Mouse (Mus musculus) embryonic facial prominence, embryonic 11.5 days (tissue): ENCODE measurements at regions not wholly inside any gene's neighbourhood (a gene's known extent, or its start where the extent isn't known, plus 50 kb on each side); places are given as distances from the start of the nearest gene placed in this dataset.

Experiments used
- ATAC-seq: fragments of 200-750 bp; cut with Nextera tagmentation; replicated peaks from 2 replicates; pipeline ENCODE4 v1.8.0; 2017; ENCODE audit warnings: low read depth; ENCODE audit not compliant: insufficient number of reproducible peaks, low FRiP score, low TSS enrichment
- DNase-seq: peaks from one replicate; pipeline ENCODE4 v3.0.0-alpha.2; 2015; ENCODE audit warnings: low spot score
- H3K27ac ChIP-seq: fragments of 300-500 bp; sonication (generic); replicated peaks from 2 replicates; pipeline ENCODE4 v1.5.1; 2014; ENCODE audit warnings: mild to moderate bottlenecking, low read depth, low read length, control low read depth
- H3K27me3 ChIP-seq: fragments of 300-500 bp; sonication (generic); 2 replicates; pipeline ENCODE4 v1.6.1; 2014; ENCODE audit warnings: mild to moderate bottlenecking, low read length, moderate library complexity, mixed read lengths; ENCODE audit not compliant: control insufficient read depth, insufficient read depth
- H3K36me3 ChIP-seq: fragments of 300-500 bp; sonication (generic); replicated peaks from 2 replicates; pipeline ENCODE4 v1.6.1; 2014; ENCODE audit warnings: low read depth, mild to moderate bottlenecking, low read length, moderate library complexity, mixed read lengths; ENCODE audit not compliant: control insufficient read depth, insufficient read depth
- H3K4me1 ChIP-seq: fragments of 300-500 bp; sonication (generic); 2 replicates; pipeline ENCODE4 v1.6.1; 2014; ENCODE audit warnings: low read length, mixed read lengths; ENCODE audit not compliant: control insufficient read depth, insufficient read depth
- H3K4me2 ChIP-seq: fragments of 300-500 bp; sonication (generic); 2 replicates; pipeline ENCODE4 v1.6.1; 2014; ENCODE audit warnings: low read depth, mild to moderate bottlenecking, control low read depth, low read length, moderate library complexity
- H3K4me3 ChIP-seq: fragments of 300-500 bp; sonication (generic); 2 replicates; pipeline ENCODE4 v1.5.1; 2014; ENCODE audit warnings: low read depth, low read length, control low read depth
- H3K9ac ChIP-seq: fragments of 300-500 bp; sonication (generic); replicated peaks from 2 replicates; pipeline ENCODE4 v1.6.1; 2014; ENCODE audit warnings: mild to moderate bottlenecking, control low read depth, low read length
- H3K9me3 ChIP-seq: fragments of 300-500 bp; sonication (generic); replicated peaks from 2 replicates; pipeline ENCODE4 v1.6.1; 2016; ENCODE audit warnings: mild to moderate bottlenecking, low read length, inconsistent platforms, mixed read lengths; ENCODE audit not compliant: control insufficient read depth
- WGBS: fragments of 180-500 bp; shearing (Covaris S2); extraction: QIAGEN DNeasy Blood & Tissue Kit; methylation state at CpG from one replicate; pipeline ENCODE4 v1.1.7; 2014; 5-methylcytosine and 5-hydroxymethylcytosine counted together

GRCm38 (mm10) chr7:111363206-111363605, 280.4 kb upstream of the Eif4g2 start:
- no peaks in the 10 kb centered on the region for H3K27me3 ChIP-seq
- no peak overlapping the region for H3K4me3 ChIP-seq
- H3K36me3 ChIP-seq = no peaks in the 10 kb centered on the region
- no peaks in the 10 kb centered on the region for H3K4me1 ChIP-seq
- 92% methylated on average over 5 of the region's 5 CpGs for WGBS
- H3K9ac ChIP-seq = no peak overlapping the region
- no peak overlapping the region for H3K4me2 ChIP-seq
- ATAC-seq (no peak), DNase-seq (no peak)
- H3K27ac ChIP-seq = no peak overlapping the region
- H3K9me3 ChIP-seq = no peaks in the 10 kb centered on the region

GRCm38 (mm10) chr7:111362646-111363045, 279.8 kb upstream of the Eif4g2 start:
- H3K4me1 ChIP-seq = no peaks in the 10 kb centered on the region
- H3K4me2 ChIP-seq = no peak overlapping the region
- 76% methylated on average over 4 of the region's 4 CpGs for WGBS
- no peak overlapping the region for H3K27ac ChIP-seq
- no peak overlapping the region for H3K9ac ChIP-seq
- no peak for ATAC-seq
- no peaks in the 10 kb centered on the region for H3K9me3 ChIP-seq
- no peaks in the 10 kb centered on the region for H3K27me3 ChIP-seq
- no peak for DNase-seq
- no peaks in the 10 kb centered on the region for H3K36me3 ChIP-seq
- no peak overlapping the region for H3K4me3 ChIP-seq

- H3K4me1 ChIP-seq = no peaks in the 10 kb centered on the region
- 80% methylated on average over 2 of the region's 2 CpGs for WGBS
- no peak overlapping the region for H3K27ac ChIP-seq
- no peaks in the 10 kb centered on the region for H3K36me3 ChIP-seq
- no peak overlapping the region for H3K4me3 ChIP-seq
- H3K9me3 ChIP-seq = no peaks in the 10 kb centered on the region
- ATAC-seq (no peak), DNase-seq (no peak)
- no peak overlapping the region for H3K9ac ChIP-seq
- no peaks in the 10 kb centered on the region for H3K27me3 ChIP-seq
- H3K4me2 ChIP-seq = no peak overlapping the region
These were observed 272.3 kb upstream of the Eif4g2 start for GRCm38 (mm10) chr7:111355088-111355656.

GRCm38 (mm10) chr7:111354066-111354465, 271.2 kb upstream of the Eif4g2 start:
- no peak overlapping the region for H3K27ac ChIP-seq
- no peak overlapping the region for H3K4me3 ChIP-seq
- DNase-seq (no peak), ATAC-seq (no peak)
- no peaks in the 10 kb centered on the region for H3K4me1 ChIP-seq
- WGBS = 79% methylated on average over 4 of the region's 4 CpGs
- no peak overlapping the region for H3K4me2 ChIP-seq
- no peaks in the 10 kb centered on the region for H3K9me3 ChIP-seq
- no peaks in the 10 kb centered on the region for H3K36me3 ChIP-seq
- H3K27me3 ChIP-seq = no peaks in the 10 kb centered on the region
- H3K9ac ChIP-seq = no peak overlapping the region

- DNase-seq = no peak
- 90% methylated on average over 2 of the region's 2 CpGs for WGBS
- Histone ChIP-seq H3K9ac (no peak overlapping the region), H3K9me3 (no peaks in the 10 kb centered on the region), H3K27ac (no peak overlapping the region), H3K4me3 (no peak overlapping the region), H3K36me3 (no peaks in the 10 kb centered on the region), H3K4me1 (no peaks in the 10 kb centered on the region), H3K27me3 (no peaks in the 10 kb centered on the region), H3K4me2 (no peak overlapping the region)
- ATAC-seq = no peak
These were observed 269.3 kb upstream of the Eif4g2 start for GRCm38 (mm10) chr7:111352176-111352575.

GRCm38 (mm10) chr7:111345117-111345516, 262.3 kb upstream of the Eif4g2 start:
- Histone ChIP-seq H3K27me3 (no peaks in the 10 kb centered on the region), H3K9me3 (no peaks in the 10 kb centered on the region), H3K9ac (no peak overlapping the region), H3K36me3 (no peaks in the 10 kb centered on the region), H3K4me1 (no peaks in the 10 kb centered on the region), H3K27ac (no peak overlapping the region), H3K4me2 (no peak overlapping the region), H3K4me3 (no peak overlapping the region)
- DNase-seq (no peak), ATAC-seq (no peak)
- 86% methylated on average over 1 of the region's 1 CpGs for WGBS

- no peak overlapping the region for H3K4me2 ChIP-seq
- H3K9ac ChIP-seq = no peak overlapping the region
- H3K27me3 ChIP-seq = no peaks in the 10 kb centered on the region
- H3K9me3 ChIP-seq = no peaks in the 10 kb centered on the region
- no peak for ATAC-seq
- 67% methylated on average over 3 of the region's 3 CpGs for WGBS
- no peak overlapping the region for H3K4me3 ChIP-seq
- no peak for DNase-seq
- no peak overlapping the region for H3K27ac ChIP-seq
- no peaks in the 10 kb centered on the region for H3K4me1 ChIP-seq
- H3K36me3 ChIP-seq = no peaks in the 10 kb centered on the region
These were observed 254.2 kb upstream of the Eif4g2 start for GRCm38 (mm10) chr7:111337053-111337452.

GRCm38 (mm10) chr7:111322901-111323300, 240.1 kb upstream of the Eif4g2 start:
- no peak overlapping the region for H3K4me3 ChIP-seq
- no peaks in the 10 kb centered on the region for H3K36me3 ChIP-seq
- no peak overlapping the region for H3K4me2 ChIP-seq
- whole genome bisulfite sequencing = 76% methylated on average over 6 of the region's 6 CpGs
- no peak for DNase-seq
- no peaks in the 10 kb centered on the region for H3K9me3 ChIP-seq
- no peaks in the 10 kb centered on the region for H3K4me1 ChIP-seq
- H3K9ac ChIP-seq = no peak overlapping the region
- ATAC-seq = no peak
- no peak overlapping the region for H3K27ac ChIP-seq
- H3K27me3 ChIP-seq = no peaks in the 10 kb centered on the region
